Mouse (Mus musculus) bone marrow macrophage, adult 2 months (primary cell): ENCODE results near the gene Fbxl14.

Experiments used
- CTCF ChIP-seq: IDR thresholded peaks from 2 replicates; pipeline ENCODE4 v1.5.1; 2012; ENCODE audit warnings: low read depth, mild to moderate bottlenecking, low read length, moderate library complexity
- POLR2A ChIP-seq: IDR thresholded peaks from 2 replicates; pipeline ENCODE4 v1.6.1; 2012; ENCODE audit warnings: mild to moderate bottlenecking, low read depth, low read length, borderline replicate concordance

DNA sequence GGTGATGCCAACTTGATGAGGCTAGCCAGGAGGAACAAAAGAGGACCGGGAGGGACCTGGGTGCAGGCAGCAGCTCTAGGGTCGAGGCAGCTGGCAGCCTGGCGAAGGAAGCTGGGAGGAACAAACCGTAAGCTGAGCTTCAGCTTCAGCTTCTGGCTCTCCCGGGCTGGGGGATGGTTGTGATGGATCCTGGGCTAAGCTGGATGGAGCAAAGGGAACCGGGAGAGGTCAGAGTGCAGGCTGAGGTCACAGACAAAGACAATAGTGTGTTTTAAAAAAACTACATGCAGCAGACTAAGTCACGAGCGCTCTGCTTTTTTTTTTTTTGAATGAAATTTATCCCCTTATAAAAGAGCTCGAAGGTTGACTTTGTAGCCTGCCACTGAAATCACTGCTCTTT is 41.3 kb downstream of the Fbxl14 start:
- no peak for TF ChIP-seq POLR2A
- TF ChIP-seq CTCF = no peak
